Mouse (Mus musculus) layer of hippocampus, adult 2 months (tissue): ENCODE data around the gene U2af1l4. TPM values are rescaled to one million over a fixed set of nuclear protein-coding genes. Genes with fewer than 3 reads are reported as not detected.
A peak's percentile ranks its signal among the peaks of the same experiment; 100 is the strongest.

Experiments
- DNase-seq, 2 experiments: peaks; one replicate each; pipeline ENCODE4 v3.0.0; 2022; ENCODE audit warnings: low spot score in 2 of 2
- H3K27ac ChIP-seq: fragments of 200-600 bp; 2 replicates; pipeline ENCODE4 v1.8.1; 2022
- H3K4me3 ChIP-seq: fragments of 200-600 bp; 2 replicates; pipeline ENCODE4 v1.8.1; 2022; ENCODE audit warnings: mild to moderate bottlenecking
- CTCF ChIP-seq: fragments of 200-600 bp; conservative IDR thresholded peaks from 2 replicates; pipeline ENCODE4 v1.8.1; 2022; ENCODE audit warnings: antibody characterized with exemption, mild to moderate bottlenecking, moderate library complexity
- total RNA-seq, 2 experiments: library from RNA; stranded (reverse); gene quantifications; 2 replicates each; pipeline ENCODE4 v1.2.3; 2021

Gene U2af1l4
- total RNA-seq, 2 experiments from 2014 or later = 71.4 to 90.8 TPM

- no peak for DNase-seq
- H3K4me3 ChIP-seq = no peak overlapping the region
- no peak for TF ChIP-seq CTCF
- H3K27ac ChIP-seq = no peak overlapping the region
These were observed 21.2 kb downstream of the U2af1l4 start for GRCm38 (mm10) chr7:30584339-30584738.

- H3K27ac ChIP-seq = no peak overlapping the region
- no peak for DNase-seq
- TF ChIP-seq CTCF = no peak
- H3K4me3 ChIP-seq = no peak overlapping the region
These were observed 22.1 kb downstream of the U2af1l4 start for GRCm38 (mm10) chr7:30585170-30585569.

- Histone ChIP-seq H3K27ac (no peak overlapping the region), H3K4me3 (no peak overlapping the region; the same call in 1 of the 2 replicates)
These were observed 23.4 kb downstream of the U2af1l4 start for GRCm38 (mm10) chr7:30586455-30587020.

GRCm38 (mm10) chr7:30587842-30588667 is 25.0 kb downstream of the U2af1l4 start:
- Histone ChIP-seq H3K4me3 (peak overlapping the region; percentile 90), H3K27ac (peak overlapping the region; percentile 96)
- no peak for DNase-seq
- TF ChIP-seq CTCF = no peak

More at GRCm38 (mm10) chr7:30586455-30587020, 23.4 kb downstream of the U2af1l4 start:
- DNase-seq = no peak
- no peak for TF ChIP-seq CTCF

GRCm38 (mm10) chr7:30588676-30589434 is 25.8 kb downstream of the U2af1l4 start, which contains the start of gene Kmt2b:
Gene Kmt2b (minus strand): TSS chr7:30588726.
- peak; percentile 94 to 97 for DNase-seq
- TF ChIP-seq CTCF = no peak
- Histone ChIP-seq H3K27ac (peak within 1 kb of the TSS; percentile 96), H3K4me3 (peak within 1 kb of the TSS; percentile 90)

- peak; percentile 94 for TF ChIP-seq CTCF
- peak overlapping the region; percentile 96 for H3K27ac ChIP-seq
These were observed 26.6 kb downstream of the U2af1l4 start for GRCm38 (mm10) chr7:30589435-30590301.

GRCm38 (mm10) chr7:30590927-30591604 is 28.0 kb downstream of the U2af1l4 start:
- no peak for DNase-seq
- H3K27ac ChIP-seq = no peak overlapping the region
- no peak for TF ChIP-seq CTCF
- no peak overlapping the region for H3K4me3 ChIP-seq

More at GRCm38 (mm10) chr7:30589435-30590301, 26.6 kb downstream of the U2af1l4 start:
- peak; percentile 71 to 84 for DNase-seq
- peak overlapping the region; percentile 90 for H3K4me3 ChIP-seq

GRCm38 (mm10) chr7:30591605-30591951 is 28.5 kb downstream of the U2af1l4 start:
- Histone ChIP-seq H3K27ac (no peak overlapping the region), H3K4me3 (no peak overlapping the region)
- no peak for TF ChIP-seq CTCF
- DNase-seq = no peak

- no peak for TF ChIP-seq CTCF
- DNase-seq = no peak
- H3K27ac ChIP-seq = no peak overlapping the region
- no peak overlapping the region for H3K4me3 ChIP-seq
These were observed 29.8 kb downstream of the U2af1l4 start for GRCm38 (mm10) chr7:30592772-30593423.

GRCm38 (mm10) chr7:30593579-30594509 is 30.7 kb downstream of the U2af1l4 start:
- DNase-seq = no peak
- no peak for TF ChIP-seq CTCF
- Histone ChIP-seq H3K27ac (no peak overlapping the region), H3K4me3 (no peak overlapping the region)
